Mouse (Mus musculus): Measurements from ENCODE around the gene Arhgef12.

- TF ChIP-seq EP300 (IDR thresholded peaks at IDR 0.05) = no peak
- TF ChIP-seq CTCF (IDR thresholded peaks at IDR 0.05) = no peak; the same call in 1 of the 2 replicates
Measured at GRCm38 (mm10) chr9:43110286-43110980, 3.4 kb upstream of the Arhgef12 start.
